Mouse (Mus musculus) liver, embryonic 14.5 days (tissue): ENCODE results near the gene Evl.

Experiments
- CTCF ChIP-seq: IDR thresholded peaks from 2 replicates; pipeline ENCODE4 v1.5.1; 2016; ENCODE audit warnings: antibody characterized with exemption, low read depth, control low read depth
- EP300 ChIP-seq: IDR thresholded peaks from 2 replicates; pipeline ENCODE4 v1.6.1; 2016; ENCODE audit warnings: antibody characterized with exemption, low read depth

- no peak for TF ChIP-seq CTCF
- no peak for TF ChIP-seq EP300
Observed at GRCm38 (mm10) chr12:108682240-108683023, 127.9 kb downstream of the Evl start.
